Mouse (Mus musculus) left cerebral cortex, postnatal 25 days (tissue): ENCODE data around the gene Rnf216. TPM values are rescaled to one million over a fixed set of nuclear protein-coding genes. Genes with fewer than 3 reads are reported as not detected.
"Not testable (repeated sequence)": the region's sequence is repeated elsewhere in the genome, so short reads cannot be mapped to it uniquely, and the experiment has no call there.

Source experiments
- DNase-seq, 2 experiments: peaks; one replicate each; pipeline ENCODE4 v3.0.0; 2022; ENCODE audit warnings: low spot score in 2 of 2, mixed read lengths in 1 of 2
- intact Hi-C: fragments of 180-260 bp; cut with DNase I; formaldehyde crosslinking; loops from one replicate; pipeline ENCODE4 v1.15.1; 2025
- total RNA-seq, 2 experiments: library from RNA; stranded (reverse); gene quantifications; 2 replicates each; pipeline ENCODE4 v1.2.3; 2021

The Rnf216 gene
- 10 to 100 TPM; 42.6 to 42.8 TPM for total RNA-seq

DNA sequence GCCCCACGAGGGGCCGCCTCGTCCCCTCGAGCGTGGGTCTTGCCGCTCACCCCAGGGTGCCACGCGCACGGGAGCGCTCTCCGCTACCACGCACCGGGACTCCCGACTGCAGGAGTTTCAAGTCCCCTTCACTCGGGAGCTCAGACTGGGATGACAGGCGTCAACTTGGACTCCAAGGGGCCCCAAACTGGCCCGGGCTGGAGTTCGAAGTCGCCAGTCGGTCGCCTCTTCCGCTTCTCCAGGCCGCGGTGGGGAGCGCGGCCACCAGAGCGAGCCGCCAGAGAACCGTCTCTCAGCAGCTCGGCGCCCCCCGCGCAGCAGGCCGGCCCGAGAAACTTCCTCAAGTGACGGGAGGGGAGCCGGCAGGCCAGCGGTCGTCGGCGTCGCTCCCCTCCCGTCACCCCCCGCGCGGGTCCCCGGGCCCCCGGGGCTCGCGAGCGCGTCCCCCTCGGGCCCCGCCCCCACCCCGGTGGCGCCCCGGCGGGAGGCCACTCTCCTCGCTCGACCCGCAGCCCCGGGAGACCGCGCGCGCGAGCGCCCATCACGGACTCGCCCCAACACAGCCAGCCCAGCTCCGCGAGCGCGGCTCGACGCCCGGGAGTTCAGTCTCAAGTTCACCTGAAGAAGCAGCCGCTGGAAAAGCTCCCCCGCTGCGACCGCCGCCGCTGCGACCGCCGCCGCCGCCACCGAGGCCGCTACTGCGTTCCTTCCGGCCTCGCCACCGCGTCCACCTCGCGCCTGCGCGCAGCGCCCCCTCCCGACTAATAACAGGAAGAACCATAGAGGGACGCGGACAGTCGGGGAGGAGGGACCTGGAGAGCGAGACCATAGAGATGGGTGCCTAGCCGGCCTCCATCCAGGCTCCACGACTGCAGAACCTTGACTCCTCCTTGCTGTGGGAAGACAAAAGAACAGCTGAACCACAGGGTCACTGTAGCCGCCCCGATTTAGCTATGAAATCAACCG lies at the start of gene Rnf216:
Rnf216 (minus strand) TSS at position 714 of the 966 bp plus-strand sequence.
- intact Hi-C loops, result loop anchor here (2.0 kb wide), 1 partner anchor 66 kb away; no protein-coding TSS in a partner anchor
- peak; percentile 95 to 97 for DNase-seq

- intact Hi-C loops, result no loop called here
- no peak for DNase-seq
These were observed 42.7 kb upstream of the Rnf216 start for GRCm38 (mm10) chr5:143155534-143155933.

GRCm38 (mm10) chr5:143153756-143154155 lies 41.0 kb upstream of the Rnf216 start:
- intact Hi-C loops, result no loop called here
- no peak for DNase-seq

- intact Hi-C loops, result no loop called here
- DNase-seq, result no peak
These were observed 37.2 kb upstream of the Rnf216 start for GRCm38 (mm10) chr5:143150044-143150443.

- no peak for DNase-seq
These were observed 36.7 kb upstream of the Rnf216 start for GRCm38 (mm10) chr5:143149536-143149935.

DNA sequence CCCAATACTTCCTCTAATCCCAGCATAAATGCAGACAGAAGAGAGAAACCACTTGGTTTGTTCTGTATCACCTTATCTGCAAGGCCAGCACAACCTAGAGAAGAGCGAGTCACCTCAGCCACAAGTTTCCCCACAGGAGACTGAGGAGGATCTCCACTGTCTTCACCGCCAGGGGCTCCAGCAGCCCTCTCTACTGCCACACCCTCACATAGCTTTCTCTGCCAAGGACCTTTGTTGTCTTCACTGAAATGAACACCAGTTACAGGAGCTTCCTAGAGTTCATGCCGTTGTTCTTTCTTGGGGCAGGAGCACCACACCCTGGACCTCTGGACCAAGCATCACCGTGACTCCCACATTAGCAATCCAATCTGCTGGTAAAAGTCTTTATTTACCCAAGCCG lies 35.9 kb upstream of the Rnf216 start:
- intact Hi-C loops, result no loop called here

More at GRCm38 (mm10) chr5:143149536-143149935, 36.7 kb upstream of the Rnf216 start:
- intact Hi-C loops, result no loop called here

DNA sequence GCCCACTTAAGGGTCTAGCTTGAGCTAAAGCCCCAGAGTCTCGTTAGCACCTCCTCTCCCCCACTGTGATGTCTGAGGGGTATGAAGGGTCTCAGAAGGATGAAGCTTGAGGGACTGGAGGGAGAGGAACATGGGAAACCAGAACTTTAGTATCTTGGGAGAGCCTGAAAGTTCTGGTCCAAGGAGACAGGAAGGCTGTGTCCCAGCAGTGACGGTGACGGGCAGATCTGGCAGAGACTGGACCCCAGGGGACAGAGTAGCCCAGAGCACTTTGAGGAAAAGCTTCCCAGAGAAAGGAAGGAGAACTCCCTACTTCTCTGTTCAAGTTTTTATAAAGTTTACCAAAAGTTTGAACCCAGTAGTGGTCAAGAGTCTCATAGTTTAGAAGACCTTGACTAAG lies 34.7 kb upstream of the Rnf216 start, which contains the start of gene Olfr718-ps1:
Olfr718-ps1 (minus strand) TSS at position 101 of the 400 bp plus-strand sequence.
- intact Hi-C loops, result no loop called here
- DNase-seq, result no peak

More for the DNA sequence above, 35.9 kb upstream of the Rnf216 start:
- no peak for DNase-seq

GRCm38 (mm10) chr5:143137580-143137979 lies 24.8 kb upstream of the Rnf216 start:
- intact Hi-C loops, result no loop called here

GRCm38 (mm10) chr5:143135042-143135441 lies 22.2 kb upstream of the Rnf216 start:
- intact Hi-C loops, result no loop called here
- no peak for DNase-seq

More at GRCm38 (mm10) chr5:143137580-143137979, 24.8 kb upstream of the Rnf216 start:
- DNase-seq, result no peak

DNA sequence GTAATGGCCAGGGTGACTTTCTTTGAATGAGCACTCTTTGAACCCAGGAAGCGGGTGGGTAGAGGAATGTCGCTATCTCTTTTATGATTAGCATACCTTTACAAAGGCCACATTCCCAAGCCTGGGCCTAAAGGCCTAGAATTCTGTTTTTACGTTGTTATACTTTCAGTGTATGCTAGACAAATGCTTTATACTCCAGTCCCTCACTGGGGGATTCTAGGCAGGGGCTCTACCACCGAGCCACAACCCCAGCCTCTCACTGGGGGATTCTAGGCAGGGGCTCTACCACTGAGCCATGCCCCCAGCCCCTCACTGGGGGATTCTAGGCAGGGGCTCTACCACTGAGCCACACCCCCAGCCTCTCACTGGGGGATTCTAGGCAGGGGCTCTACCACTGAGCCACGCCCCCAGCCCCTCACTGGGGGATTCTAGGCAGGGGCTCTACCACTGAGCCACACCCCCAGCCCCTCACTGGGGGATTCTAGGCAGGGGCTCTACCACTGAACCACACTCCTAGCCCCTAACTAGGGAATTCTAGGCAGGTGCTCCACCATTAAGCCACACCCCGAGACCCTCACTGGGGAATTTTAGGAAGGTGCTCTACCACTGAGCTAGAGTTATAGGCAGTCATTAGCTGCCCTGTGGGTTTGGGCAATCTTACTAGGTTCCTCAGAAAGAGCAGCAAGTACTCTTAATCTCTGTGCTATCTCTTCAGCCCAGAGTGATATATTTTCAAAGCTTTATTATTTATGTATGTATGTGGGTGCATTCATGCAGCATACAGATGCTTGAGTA lies 21.6 kb upstream of the Rnf216 start:
- DNase-seq, intact Hi-C loops: not testable (repeated sequence)

DNA sequence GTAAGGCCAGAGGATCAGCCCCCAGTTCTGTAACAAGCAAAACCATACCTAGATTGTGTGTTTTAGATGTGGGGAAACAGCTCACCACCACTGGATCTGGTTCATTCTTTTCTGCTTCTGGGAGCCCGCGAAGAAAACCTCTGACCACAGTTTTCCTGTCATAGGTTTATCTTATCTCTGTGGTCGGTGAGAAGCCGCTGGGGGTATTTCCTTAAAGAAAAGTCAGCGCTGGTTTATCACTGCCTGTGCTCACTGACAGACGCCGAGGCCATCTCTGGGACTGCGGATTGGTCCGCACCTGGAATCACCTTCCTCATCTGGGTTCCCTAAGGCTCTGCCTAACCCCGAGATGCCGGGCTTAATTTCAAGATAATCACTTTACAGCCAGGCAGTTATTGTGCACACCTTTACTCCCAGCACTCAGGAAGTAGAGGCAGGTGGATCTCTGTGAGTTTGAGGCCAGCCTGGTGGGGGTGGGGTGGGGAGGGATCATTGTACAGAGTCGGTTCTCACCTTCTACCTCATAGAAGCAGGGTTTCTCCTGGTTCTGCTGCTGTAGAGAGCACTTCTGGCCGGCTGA lies 20.2 kb upstream of the Rnf216 start:
- no peak for DNase-seq
- intact Hi-C loops, result no loop called here

DNA sequence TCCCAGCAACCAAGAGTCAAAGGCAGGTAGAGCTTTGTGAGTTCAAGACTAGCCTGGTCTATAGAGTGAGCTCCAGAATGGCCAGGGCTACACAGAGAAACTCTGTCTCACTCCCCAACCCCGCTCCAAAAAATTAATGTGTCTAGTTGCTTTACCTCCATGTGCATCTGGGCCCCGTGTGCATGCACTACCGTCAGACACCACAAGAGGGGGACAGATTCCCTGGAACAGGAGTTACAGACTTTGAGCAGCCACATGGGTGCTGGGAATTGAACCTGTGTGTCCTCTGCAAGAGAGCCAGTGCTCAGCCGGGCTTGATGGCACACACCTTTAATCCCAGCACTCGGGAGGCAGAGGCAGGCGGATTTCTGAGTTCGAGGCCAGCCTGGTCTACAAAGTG lies 17.5 kb upstream of the Rnf216 start:
- no peak for DNase-seq
- intact Hi-C loops, result no loop called here

GRCm38 (mm10) chr5:143129101-143129500 lies 16.3 kb upstream of the Rnf216 start:
- no peak for DNase-seq
- intact Hi-C loops, result no loop called here

GRCm38 (mm10) chr5:143127837-143128236 lies 15.0 kb upstream of the Rnf216 start:
- intact Hi-C loops, result no loop called here
- DNase-seq, result peak; percentile 23 to 38

- intact Hi-C loops, result no loop called here
- no peak for DNase-seq
These were observed 14.1 kb upstream of the Rnf216 start for GRCm38 (mm10) chr5:143126908-143127307.

GRCm38 (mm10) chr5:143126089-143126488 lies 13.3 kb upstream of the Rnf216 start:
- intact Hi-C loops, result no loop called here
- no peak for DNase-seq

DNA sequence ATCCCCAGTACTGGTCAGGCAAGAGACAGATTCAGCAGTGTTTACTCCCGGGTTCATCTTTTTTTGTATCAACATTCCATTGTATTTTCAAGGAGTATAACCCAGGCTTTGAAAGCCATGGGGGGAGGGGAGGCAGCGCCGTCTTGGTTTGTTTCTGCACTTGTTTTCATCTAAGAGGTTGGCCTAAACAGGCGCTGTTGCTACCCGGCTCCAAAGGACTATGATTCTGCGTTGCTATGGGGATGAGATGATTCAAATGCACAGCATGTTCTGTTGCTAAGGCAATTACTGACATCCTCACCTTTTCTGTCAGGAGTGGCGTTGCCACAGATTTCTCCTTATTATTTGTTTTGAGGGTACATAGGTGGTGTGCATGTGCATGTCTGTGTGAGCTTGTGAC lies 12.8 kb upstream of the Rnf216 start:
- peak; percentile 48 to 51 for DNase-seq
- intact Hi-C loops, result no loop called here

DNA sequence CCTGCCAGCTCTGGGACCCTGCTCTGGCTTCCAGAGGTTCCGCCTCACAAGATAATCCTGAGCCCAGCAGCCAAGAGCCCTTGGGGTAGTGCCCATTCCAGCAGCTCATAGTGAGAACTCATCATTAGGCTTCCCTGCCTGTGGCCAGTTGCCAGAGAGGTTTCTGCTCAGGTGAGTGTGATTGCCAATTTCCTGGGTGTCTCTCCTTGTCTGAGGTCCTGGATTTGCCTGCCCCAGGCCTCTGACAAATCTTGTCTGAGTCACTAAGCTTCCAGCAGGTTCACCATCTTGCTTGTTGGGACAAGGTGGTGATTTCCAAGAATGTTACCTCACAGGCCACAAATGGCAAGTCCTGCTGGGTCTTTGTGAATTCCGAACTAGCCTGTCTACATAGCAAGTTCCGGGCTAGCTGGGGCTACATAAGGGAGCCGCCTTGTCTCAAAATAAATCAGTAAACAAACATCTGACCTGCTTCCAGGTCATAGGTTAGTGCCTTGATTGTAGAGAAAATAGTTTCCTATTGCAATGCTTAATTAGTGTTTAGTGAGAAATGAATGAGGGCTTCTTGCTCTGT lies 12.1 kb upstream of the Rnf216 start:
- intact Hi-C loops, result no loop called here
- no peak for DNase-seq

DNA sequence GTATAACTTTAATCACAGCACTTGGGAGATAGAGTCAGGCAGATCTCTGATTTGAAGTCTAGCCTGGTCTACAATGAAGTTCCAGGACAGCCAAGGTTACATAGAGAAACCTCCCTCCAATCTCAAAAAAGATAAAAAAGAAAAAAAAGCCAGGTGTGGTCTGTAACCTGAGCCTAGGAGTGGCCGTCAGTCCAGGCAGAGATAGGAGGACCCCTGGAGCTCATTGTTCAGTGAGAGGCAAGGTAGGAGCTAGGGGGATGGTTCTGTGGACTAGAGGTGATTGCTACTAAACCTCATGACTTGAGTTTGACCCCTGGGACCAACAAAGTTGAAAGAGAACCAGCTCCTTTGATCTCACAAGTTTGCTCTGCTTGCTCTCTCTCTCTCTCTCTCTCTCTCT lies 9.9 kb upstream of the Rnf216 start:
- intact Hi-C loops, result no loop called here
- DNase-seq, result no peak

GRCm38 (mm10) chr5:143122125-143122524 lies 9.3 kb upstream of the Rnf216 start:
- intact Hi-C loops, result no loop called here
- DNase-seq, result no peak
